Mouse (Mus musculus) brain, embryonic 14.5 days (tissue): ENCODE measurements around the gene Six4.

Experiments
- CTCF ChIP-seq: fragments of 200-500 bp; IDR thresholded peaks from 2 replicates; pipeline ENCODE4 v1.5.1; 2012; ENCODE audit warnings: inconsistent platforms, mild to moderate bottlenecking, moderate library complexity, borderline replicate concordance; ENCODE audit not compliant: insufficient read depth, insufficient read length; ENCODE audit errors: extremely low read depth
- POLR2A ChIP-seq: fragments of 200-500 bp; IDR thresholded peaks from 2 replicates; pipeline ENCODE4 v1.6.1; 2012; ENCODE audit warnings: mild to moderate bottlenecking, inconsistent platforms, borderline replicate concordance; ENCODE audit not compliant: poor library complexity, insufficient read depth, insufficient read length, severe bottlenecking; ENCODE audit errors: extremely low read depth

- TF ChIP-seq POLR2A: no peak
- TF ChIP-seq CTCF: no peak
These were observed 9.5 kb downstream of the Six4 start for GRCm38 (mm10) chr12:73103713-73104112.
